Mouse (Mus musculus) gastrocnemius, adult 8-10 months (tissue): ENCODE results near the gene Ifi205. TPM values are rescaled to one million over a fixed set of nuclear protein-coding genes. Genes with fewer than 3 reads are reported as not detected.
"Not testable (repeated sequence)": the region's sequence is repeated elsewhere in the genome, so short reads cannot be mapped to it uniquely, and the experiment has no call there.

Source experiments
- DNase-seq, 2 experiments: peaks; one replicate each; pipeline ENCODE4 v3.0.0; 2022; ENCODE audit warnings: low spot score in 2 of 2
- total RNA-seq, 4 experiments: library from RNA; stranded (reverse); gene quantifications; 2 replicates each; pipeline ENCODE4 v1.2.4; 2022

Ifi205 gene
- total RNA-seq: 10 to 100 TPM in 1 of 4 experiments, 1 to 10 TPM in 3; 3.1 to 12.5 (median 5.8) TPM

DNA sequence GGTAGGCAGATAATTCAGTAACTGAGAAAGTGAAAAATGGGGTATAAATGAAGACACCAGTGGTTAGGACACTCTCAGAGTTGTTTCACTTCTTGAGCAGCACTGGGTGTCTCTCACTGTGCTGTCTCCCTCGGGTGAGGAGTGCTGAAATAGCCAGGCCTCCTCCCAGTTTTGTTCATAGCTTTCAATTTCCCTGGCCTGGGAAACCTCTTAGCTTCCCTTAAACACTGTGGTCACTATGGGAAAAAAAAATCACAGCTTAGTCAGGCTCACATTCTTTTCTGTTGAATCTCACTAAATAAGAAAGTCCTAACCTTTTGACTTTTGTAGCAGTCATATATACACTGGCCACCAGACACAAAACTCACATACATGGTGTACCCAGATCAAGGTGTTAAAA, at the start of gene Ifi205:
TSS of gene Ifi205 (minus strand) at position 113 of the 400 bp plus-strand sequence.
- DNase-seq: peak in 1 of 2 experiments; percentile 24

DNA sequence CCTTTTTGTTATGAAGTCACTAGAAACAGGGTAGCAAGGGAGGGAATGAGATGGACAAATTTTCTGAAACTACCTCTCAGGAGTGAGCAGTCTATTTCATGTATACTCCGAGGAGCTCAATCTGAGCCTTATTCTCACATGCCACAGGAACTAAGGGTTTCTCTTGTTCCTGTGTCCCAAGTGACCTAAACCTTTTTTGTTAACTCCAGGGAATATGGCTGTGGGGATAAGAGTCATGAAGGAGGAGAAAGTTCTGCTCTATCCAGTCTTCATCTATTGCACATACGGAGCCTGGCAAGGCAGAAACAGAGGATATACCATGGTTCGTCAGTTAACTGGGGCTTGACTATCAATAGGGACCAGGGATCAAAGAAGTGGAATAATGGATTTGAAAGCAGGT, 34.7 kb upstream of the Ifi205 start, which contains the start of gene Olfr430:
TSS of gene Olfr430 (plus strand) at position 301 of the 400 bp plus-strand sequence.
- DNase-seq: no peak

DNA sequence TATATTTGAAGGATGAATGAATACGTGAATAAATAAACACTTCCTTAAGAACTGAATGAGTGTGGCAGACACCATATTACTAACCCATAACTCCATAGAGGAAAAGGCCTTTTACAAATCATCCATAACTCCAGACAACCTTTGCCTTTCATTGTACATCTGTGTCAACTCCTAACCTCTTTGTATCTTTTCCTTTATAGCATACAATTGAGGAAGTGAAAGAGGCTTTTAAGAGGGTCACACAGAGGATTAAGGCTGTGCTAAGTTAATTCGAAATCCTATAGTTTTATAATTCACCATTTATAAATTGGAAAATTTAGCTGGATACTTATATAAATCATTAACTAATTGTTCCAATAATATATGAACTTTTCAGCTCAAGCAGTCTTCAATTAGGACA, 23.6 kb upstream of the Ifi205 start:
- DNase-seq: no peak

DNA sequence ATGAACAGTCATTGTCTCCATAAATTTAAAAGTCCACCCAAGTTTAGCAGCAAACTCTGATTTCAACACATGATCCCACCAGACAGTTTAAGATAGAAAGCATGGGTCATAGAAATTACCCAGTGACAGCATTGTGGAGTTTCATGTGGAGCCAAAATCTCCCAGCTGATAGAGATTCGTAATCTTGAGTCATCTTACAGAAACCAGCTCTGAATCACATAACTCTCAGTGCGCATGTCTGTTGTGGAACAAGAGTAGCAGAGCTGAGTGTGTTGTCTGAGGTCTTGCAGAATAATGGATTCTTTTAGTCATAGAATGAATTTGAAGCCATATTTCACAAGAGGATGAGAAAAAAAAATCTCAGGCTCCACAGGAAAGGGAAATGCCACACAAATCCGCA, 21.4 kb upstream of the Ifi205 start:
- no peak for DNase-seq

DNA sequence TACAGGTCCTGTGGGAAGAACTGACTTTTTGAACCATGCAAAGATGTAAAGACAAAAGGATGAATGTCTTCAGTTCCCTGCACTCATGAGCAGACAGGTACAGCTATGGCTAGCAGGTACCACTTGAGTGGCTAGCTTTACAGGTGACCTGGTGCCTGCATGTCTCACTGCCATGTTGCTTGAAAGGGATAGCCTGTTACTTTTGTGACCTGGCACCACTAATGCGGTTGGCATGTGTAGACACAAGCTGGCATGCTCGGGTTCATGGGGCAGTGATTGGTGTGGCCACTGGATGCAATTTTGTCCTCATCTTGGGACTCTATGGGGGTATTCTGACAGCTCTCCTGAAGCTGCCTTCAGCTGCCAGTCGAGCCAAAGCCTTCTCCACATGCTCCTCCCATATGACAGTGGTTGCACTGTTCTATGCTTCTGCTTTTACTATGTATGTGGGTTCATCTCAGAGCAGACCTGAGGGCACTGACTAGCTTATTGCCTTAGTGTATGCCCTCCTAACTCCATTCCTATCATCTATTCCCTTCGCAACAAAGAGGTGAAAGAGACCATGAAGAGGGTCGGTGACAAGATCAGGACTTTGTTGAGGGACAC, 20.4 kb upstream of the Ifi205 start:
- no peak for DNase-seq

DNA sequence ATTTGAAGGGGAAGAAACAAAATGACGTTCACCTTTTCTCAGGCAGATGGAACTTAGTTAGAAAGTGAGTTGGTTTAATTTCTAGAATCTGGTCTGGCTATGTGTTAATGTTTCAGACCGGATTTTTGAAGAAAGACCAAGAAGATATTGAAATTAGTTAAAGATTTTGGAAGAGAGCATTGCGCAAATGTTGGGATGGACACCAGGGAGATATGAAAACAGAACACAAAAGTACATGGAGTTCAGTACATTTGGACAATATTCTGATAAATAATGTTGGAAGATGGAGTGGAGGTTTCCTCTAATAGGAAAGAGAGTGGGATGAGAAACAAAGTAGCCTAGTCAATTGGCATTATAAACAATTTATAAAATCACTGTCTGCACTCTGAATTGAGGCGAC, 19.9 kb upstream of the Ifi205 start:
- DNase-seq: no peak

DNA sequence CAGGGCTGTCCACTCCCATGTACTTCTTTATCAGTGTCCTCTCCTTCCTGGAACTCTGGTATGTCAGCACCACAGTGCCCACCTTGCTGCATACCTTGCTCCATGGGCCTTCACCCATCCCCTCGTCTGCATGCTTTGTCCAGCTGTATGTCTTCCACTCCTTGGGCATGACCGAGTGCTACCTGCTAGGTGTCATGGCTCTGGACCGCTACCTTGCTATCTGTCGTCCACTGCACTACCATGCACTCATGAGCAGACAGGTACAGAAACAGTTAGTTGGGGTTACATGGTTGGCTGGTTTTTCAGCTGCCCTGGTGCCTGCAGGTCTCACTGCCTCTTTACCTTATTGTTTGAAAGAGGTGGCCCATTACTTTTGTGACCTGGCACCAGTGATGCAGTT, 18.9 kb upstream of the Ifi205 start:
- no peak for DNase-seq

DNA sequence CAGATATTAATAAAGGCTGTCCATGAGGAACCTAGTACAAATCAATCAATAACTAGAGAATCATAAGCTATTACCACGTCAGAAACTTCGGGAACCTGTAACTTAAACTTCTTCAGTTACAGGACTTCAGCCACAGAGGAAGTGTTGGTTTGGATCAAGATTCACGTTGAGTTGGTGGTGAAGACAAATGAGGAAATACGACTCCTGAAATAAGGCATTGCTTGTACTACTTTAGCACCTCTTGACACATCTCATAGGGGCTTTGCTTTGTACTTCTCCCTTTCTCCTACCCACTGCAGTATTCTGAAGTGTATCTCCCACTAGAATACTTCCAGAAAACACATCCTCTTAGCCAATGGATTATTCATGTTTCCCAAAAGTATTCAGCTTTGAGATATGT, 17.7 kb upstream of the Ifi205 start:
- DNase-seq: not testable (repeated sequence)

DNA sequence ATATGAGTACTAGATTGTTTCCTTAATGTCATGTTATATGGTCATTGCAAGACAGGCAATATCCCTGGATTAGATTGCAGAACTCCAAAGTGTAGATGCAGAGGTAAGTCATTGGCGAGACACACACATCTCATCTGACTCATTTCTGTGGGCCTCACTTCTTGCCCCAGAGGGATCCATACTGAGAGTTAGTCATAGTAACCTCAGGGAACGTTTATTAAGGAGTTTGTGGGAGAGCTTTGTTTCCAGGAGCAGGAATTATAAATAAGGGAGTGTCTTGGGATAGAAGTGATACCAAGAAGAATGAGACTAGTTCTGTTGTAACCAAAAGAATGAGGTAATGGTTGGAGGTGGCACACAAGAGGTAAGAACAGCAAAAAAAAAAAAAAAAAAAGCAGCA, 17.3 kb upstream of the Ifi205 start, which contains the start of gene Olfr432:
TSS of gene Olfr432 (plus strand) at position 313 of the 400 bp plus-strand sequence.
- no peak for DNase-seq

DNA sequence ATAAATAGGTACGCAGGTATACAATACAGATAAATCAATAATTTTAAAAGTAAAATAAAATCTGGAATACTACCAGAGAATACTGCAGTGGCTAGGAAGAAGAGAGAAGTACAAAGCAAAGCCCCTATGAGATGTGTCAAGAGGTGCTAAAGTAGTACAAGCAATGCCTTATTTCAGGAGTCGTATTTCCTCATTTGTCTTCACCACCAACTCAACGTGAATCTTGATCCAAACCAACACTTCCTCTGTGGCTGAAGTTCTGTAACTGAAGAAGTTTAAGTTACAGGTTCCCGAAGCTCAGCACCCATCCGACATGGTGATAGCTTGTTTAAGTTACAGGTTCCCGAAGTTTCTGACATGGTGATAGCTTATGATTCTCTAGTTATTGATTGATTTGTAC, 16.6 kb upstream of the Ifi205 start:
- DNase-seq: not testable (repeated sequence)

DNA sequence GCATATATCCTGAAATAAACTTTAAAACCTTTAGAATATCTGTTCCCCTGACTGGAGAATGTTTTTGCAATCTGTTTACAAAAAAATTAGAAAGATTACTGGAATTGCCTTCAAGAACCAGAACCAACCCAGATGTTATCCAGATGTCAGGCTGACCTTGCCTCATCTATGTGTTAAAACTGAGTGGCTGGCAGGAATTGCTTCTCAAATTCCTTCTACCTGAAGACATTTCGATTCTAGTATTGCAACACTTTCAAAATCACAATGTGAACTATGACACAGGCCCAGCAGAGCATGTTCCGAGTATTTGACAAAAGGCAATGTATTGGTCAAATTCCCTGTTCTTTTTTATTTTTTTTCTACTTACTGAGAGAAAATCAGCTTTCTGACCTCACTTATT, 12.8 kb upstream of the Ifi205 start:
- no peak for DNase-seq

DNA sequence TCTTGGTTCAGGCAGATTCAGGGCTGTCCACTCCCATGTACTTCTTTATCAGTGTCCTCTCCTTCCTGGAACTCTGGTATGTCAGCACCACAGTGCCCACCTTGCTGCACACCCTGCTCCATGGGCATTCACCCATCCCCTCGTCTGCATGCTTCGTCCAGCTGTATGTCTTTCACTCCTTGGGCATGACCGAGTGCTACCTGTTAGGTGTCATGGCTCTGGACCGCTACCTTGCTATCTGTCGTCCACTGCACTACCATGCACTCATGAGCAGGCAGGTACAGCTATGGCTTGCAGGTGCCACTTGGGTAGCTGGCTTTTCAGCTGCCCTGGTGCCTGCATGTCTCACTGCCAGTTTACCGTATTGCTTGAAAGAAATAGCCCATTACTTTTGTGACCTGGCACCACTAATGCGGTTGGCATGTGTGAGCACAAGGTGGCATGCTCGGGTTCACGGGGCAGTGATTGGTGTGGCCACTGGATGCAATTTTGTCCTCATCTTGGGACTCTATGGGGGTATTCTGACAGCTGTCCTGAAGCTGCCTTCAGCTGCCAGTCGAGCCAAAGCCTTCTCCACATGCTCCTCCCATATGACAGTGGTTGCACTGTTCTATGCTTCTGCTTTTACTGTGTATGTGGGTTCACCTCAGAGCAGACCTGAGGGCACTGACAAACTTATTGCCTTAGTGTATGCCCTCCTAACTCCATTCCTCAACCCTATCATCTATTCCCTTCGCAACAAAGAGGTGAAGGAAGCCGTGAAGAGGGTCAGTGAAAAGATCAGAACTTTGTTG, 10.7 kb upstream of the Ifi205 start:
- DNase-seq: not testable (repeated sequence)

DNA sequence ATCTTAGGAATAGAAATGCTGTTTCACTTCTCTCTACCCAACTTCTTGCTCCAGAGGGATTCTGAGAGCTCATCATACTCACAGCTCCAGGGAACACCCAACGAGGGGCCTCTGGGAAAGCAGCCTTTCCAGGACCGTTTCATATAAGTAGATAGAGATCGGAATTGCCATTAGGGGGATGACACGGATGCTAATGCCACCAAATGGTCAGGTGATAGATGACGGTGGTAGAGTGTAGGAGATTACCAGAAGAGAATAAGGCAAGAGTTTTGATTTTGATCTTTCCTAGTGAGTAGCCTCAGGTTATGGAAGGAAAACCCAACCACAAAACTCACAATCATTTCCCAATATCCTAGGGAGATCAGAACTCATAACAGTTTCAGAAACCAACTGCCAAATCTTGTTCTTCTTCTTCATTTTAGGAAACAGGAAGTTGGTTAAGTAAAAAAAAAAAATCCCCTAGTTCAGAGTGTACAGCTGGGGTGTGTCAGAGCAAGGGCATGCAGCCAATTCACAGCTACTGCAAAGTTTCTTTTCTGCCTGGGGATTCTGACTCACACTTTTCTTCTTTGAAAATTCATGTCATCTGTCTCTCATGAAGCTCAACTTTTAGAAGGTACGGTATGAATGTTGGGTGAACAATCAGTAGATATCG, 9.0 kb upstream of the Ifi205 start, which contains the start of gene Olfr433:
TSS of gene Olfr433 (plus strand) at position 183 of the 655 bp plus-strand sequence.
- peak in 1 of 2 experiments; percentile 40 for DNase-seq

DNA sequence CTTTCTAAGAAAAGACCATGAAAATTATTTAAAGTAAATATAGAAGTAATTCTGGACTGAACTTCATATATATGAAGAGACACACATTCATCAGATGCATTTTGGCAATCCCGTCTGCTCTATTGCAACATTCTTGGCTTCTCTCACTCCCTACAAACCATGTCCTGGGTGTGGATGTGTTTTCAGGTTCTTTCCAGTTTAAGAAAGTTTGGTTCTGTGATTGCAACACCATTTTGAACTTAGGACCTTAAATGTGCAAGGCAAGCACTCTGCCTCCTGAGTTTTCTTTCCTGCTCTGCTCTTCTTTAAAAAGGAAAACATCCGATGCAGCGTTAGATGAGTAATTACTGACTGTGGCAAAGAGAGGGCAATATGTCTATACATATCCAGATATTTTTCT, 6.9 kb upstream of the Ifi205 start:
- no peak for DNase-seq

DNA sequence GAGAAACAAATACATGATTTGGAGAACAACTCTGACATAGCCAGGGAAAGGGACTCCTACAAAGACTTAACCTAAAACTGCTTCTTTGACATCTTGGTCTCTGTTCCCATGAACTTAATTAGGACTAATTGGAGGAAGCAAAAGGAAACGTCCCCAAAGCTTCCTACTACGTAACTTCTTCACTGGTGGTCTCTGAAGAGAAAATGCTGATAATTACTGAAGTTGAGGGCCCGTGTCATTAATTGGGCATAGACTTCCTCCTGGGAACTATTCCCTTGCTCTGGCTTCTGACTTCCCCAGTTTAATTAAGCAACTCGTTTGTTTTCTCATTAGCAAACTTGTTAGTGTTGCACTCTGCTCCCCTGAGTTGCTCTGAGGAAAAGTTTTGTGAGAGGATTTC, 4.2 kb upstream of the Ifi205 start:
- no peak for DNase-seq

DNA sequence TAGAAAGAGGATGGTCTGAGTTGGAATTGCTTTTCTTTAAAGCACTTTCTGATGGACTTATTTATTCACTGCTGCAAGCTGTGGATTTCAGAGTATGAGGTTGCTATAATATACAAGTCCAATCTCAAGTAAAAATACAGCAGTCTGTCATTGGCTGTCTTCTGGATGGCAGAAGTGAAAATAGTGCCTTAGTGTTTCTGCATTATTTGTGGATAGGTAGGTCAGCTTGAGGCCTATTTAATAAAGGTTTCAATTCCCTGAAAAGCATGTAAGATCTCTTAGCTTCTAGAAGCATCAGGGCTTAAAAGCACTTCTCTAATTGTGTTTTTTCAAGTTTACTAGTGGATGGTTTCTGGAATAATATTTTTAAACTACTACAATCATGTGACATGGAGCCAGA, 24.6 kb downstream of the Ifi205 start:
- not testable (repeated sequence) for DNase-seq

DNA sequence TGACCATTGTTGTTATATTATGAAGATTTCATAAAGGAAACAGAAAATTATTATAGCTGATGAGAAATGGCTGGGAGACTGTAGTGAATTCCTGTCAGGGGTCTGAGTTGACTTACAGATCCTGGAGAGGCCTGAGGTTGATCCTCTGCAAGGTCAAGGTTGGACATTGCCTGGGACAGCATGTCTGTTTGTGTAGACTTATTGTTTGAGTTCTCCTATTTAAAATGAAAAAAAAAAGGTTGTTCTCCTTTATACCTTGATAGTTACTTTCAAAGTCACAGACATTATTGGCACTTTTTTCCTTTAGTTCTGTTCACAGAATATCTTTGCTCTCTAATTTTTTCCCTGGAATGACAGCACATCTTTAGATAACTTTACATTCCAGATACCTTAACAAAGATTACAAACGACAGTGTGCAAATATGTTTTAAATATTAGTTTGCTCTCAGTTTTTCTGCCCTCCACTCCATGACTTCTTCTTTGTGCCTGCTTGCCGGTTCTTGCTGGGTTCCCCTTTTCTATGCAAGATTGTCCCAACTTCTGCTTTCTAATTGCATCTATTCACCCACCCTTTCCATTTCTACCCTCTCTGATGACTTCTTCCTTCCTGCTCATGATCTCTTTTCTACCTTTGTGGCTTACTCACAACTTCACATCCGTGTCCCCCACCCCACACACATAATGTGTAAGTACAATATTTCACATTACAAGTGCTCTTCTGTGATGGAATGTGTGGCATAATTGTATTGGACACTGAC, 27.1 kb downstream of the Ifi205 start:
- not testable (repeated sequence) for DNase-seq

DNA sequence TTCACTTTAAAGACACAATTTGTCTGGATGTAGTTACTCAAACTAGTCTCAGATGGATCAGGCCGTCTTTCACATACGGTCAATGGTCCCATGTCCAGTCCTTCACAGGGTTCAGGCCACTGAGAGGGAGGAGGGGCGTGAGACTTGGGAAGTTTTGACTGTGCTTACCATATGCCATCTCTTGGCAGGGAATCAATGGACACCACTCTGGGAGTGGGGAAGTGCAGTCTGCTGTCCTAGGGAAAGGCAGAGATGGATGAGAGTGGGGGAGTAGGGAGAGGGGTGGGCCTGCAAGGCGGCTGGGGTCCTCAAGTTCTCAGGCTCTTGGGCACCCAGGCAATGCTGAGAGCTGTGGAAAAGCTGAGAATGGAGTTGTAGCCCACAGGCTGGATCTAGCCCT, 36.6 kb downstream of the Ifi205 start:
- no peak for DNase-seq

DNA sequence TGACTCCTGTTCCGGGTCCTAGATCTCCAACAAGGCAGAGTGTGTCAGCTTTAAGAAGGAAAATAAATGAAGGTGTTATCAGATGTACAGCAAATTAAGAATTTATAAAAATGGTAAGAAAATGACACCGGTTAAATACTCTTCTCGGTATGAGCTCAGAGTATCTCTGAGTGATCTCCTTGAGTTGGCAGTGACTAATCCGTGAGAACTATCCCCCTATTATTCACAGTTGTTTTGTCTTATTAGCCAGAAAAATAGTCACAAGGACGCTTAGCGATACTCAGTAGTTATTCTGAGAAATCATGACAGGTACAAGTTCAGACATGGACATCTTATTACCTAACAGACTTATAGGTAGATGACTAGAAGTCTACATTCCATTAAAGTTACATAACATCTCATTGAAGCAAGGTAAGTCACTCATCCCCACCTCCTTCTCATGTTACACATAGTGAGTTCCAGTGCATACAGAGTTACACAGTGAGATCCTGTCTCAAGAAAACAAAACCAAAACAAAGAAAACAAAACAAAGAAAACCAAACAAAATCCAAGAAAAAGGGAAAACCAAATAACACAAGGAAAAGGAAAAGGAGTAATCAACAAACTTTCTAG, 48.8 kb downstream of the Ifi205 start, which contains the start of gene Ifi202b:
TSS of gene Ifi202b (minus strand) at position 51 of the 612 bp plus-strand sequence.
- DNase-seq: not testable (repeated sequence)

DNA sequence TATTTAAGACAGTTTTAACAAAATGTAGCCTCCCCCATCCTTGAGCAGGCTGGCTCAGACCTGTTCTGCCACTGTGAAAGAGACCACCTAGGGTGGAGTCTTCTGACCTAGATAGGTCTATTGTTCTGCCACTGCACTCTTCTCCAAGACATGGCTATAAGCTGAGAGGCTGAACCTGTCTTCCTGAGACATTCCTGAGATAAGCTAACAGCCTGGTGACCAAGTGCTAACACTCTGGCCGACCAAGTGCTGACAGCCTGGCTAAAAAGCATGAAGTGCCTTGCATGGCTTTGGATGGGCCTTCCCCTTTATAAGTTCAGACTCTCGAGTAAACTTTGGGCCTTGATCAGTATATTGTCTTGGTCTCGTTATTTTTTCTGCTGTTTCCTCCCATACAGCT, 50.6 kb downstream of the Ifi205 start:
- not testable (repeated sequence) for DNase-seq

DNA sequence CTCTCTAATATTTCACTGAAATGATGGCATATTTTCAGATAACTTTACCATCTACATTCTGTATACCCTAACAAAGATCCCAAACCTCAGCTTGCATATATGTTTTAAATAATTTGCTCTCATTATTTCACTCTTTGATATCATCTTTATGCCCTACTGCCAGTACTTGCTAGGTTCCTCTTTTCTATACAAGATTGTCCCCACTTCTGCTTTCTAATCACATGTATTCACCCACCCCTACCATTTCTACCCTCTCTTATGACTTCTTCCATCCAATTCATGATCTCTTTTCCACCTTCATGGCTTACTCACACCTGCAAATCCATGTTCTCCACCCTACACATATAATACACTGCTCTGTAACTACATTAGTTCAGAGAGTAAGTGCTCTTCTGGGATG, 54.0 kb downstream of the Ifi205 start:
- no peak for DNase-seq
